Mouse (Mus musculus): ENCODE results near the gene Plekha1.
A peak's percentile ranks its signal among the peaks of the same experiment; 100 is the strongest.

Plekha1 gene

GRCm38 (mm10) chr7:130865613-130866591 is at the start of gene Plekha1:
Gene Plekha1, plus strand, starts transcription at chr7:130865756.
- peak; percentile 100 for DNase-seq (ENCODE audit: extremely low read depth, insufficient read length, low spot score)

GRCm38 (mm10) chr7:130816243-130816642 is 49.3 kb upstream of the Plekha1 start:
- DNase-seq (ENCODE audit: extremely low read depth, insufficient read length, low spot score) = no peak

DNA sequence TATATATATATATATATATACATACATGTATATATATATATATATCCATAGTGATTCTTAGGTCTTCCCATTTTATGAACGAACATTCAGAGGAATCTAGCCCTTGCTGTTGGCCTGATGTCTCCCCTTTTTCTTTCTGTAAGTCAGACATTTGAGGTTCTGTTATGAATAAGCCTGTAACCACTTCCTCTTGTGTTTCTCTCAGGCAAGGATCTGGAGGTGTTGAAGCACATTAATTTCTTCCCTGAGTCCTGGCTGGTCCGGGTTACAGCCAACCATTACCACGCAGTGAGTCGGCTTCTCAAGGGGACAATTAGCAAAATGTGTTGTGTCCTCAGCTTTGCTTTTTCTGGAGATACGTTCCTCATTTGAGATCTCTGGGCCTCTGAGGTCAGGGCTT is 46.7 kb upstream of the Plekha1 start:
- DNase-seq (ENCODE audit: extremely low read depth, insufficient read length, low spot score) = no peak

GRCm38 (mm10) chr7:130819624-130820023 is 45.9 kb upstream of the Plekha1 start:
- DNase-seq (ENCODE audit: extremely low read depth, insufficient read length, low spot score) = no peak

DNA sequence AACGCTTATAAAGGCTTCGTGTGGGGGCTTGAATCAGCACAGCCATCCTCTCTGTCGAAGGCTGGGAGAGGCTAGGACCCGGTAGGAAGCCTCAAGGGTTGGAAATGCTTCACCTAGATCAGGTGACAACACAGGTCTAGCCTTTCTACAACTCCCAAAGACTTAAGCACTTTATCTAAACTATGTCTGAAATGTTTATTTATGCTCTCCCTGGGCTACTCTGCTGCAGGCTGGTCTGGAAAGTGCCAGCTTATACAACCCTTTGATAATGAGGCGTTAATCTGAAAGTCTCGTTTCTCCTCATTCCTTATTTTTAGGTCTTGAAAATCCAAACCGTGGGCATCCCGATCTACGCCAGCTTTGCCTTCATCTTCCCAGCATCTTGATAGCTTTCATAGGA is 41.6 kb upstream of the Plekha1 start:
- DNase-seq (ENCODE audit: extremely low read depth, insufficient read length, low spot score) = no peak

GRCm38 (mm10) chr7:130826343-130826742 is 39.2 kb upstream of the Plekha1 start:
- no peak for DNase-seq (ENCODE audit: extremely low read depth, insufficient read length, low spot score)

- no peak for DNase-seq (ENCODE audit: extremely low read depth, insufficient read length, low spot score)
Measured at GRCm38 (mm10) chr7:130827431-130827830, 38.1 kb upstream of the Plekha1 start.

DNA sequence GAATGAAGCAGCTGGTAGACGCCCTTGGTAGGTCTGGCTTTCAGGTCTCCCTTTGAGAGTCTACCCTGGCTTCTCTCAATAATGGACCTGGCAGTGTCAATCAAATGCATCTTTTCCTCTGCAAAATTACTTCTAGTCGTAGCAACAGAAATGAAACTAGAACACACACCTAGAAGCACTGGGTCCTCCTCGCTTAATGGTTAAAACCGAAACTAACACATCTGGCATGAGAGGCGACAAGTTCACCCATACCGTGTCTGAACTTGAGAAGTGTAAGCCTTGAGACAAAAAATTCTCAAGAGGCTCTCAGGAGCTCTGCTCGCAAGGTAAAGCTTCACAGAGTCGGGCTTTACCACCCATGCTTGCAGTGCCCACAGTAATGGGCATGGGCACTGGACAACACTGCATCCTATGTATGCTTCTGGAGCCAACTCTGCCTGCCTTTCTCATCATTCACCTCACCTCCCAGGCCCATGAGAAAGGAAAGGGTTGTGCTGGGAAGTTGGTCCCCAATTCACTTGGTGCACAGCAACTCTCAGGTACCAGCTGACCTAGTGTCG is 37.6 kb upstream of the Plekha1 start:
- no peak for DNase-seq (ENCODE audit: extremely low read depth, insufficient read length, low spot score)

GRCm38 (mm10) chr7:130828475-130828874 is 37.1 kb upstream of the Plekha1 start:
- DNase-seq (ENCODE audit: extremely low read depth, insufficient read length, low spot score) = no peak

- DNase-seq (ENCODE audit: extremely low read depth, insufficient read length, low spot score) = no peak
Measured at GRCm38 (mm10) chr7:130831586-130831985, 34.0 kb upstream of the Plekha1 start.

DNA sequence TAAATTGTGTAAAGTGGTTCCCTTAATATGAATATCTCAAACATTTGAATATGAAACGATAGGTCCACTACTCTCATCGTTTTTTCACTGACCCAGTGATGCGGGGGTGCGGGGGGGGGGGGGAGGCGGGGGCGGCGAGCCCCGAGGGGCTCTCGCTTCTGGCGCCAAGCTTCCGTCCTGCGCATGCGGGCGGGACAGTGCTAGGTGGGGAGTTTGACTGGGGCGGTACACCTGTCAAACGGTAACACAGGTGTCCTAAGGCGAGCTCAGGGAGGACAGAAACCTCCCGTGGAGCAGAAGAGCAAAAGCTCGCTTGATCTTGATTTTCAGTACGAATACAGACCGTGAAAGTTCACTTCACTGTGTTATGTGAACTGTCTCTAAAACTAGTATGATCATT is 31.3 kb upstream of the Plekha1 start:
- DNase-seq (ENCODE audit: extremely low read depth, insufficient read length, low spot score) = peak; percentile 92

DNA sequence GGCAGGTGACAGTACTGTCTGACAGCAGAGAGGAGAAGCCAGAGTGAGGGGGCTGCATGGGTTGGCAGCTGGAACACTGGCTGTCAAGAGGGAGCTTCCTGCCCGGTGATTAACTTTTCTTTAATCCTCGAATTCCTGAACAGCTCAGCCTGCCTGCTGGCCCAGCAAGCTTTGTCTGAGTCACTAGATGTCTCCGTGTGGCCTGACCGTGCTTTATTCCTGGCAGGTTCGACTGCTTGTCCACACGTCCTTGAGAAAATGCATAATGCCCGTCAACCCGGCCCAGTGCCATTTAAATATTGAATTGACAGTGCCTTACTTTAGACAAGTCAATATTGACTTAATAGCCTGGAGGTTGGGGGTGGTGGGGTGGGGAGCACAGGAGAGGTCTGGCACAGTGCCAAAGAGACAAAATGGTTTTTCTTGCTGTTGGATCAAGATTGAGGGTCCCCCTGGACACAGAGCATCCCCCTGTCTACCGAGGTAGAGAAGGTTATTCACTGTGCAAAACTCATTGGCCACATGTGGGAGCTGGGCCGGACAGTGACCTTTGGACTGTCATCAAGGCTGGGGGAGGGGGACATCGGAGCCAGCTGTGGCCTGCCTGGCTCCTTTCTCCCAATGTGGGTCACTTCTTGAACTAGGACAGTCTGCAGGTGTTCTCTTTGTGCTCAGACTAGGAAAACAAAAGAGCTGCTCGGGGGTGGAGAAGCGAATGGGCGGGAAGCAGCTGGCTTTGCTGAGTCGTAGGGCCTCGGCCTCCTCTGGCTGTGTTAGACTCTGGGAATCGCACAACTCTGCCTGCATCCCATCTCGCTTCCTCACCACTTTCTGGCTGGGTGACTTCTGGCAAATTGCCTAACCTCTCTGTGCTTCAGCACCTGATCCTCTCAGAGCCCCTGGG is 30.3 kb upstream of the Plekha1 start:
- peak; percentile 63 for DNase-seq (ENCODE audit: extremely low read depth, insufficient read length, low spot score)

- DNase-seq (ENCODE audit: extremely low read depth, insufficient read length, low spot score) = no peak
Measured at GRCm38 (mm10) chr7:130836066-130836465, 29.5 kb upstream of the Plekha1 start.

GRCm38 (mm10) chr7:130837941-130838657 is 27.5 kb upstream of the Plekha1 start:
- no peak for DNase-seq (ENCODE audit: extremely low read depth, insufficient read length, low spot score)

- no peak for DNase-seq (ENCODE audit: extremely low read depth, insufficient read length, low spot score)
Measured at GRCm38 (mm10) chr7:130838658-130839025, 26.9 kb upstream of the Plekha1 start.

DNA sequence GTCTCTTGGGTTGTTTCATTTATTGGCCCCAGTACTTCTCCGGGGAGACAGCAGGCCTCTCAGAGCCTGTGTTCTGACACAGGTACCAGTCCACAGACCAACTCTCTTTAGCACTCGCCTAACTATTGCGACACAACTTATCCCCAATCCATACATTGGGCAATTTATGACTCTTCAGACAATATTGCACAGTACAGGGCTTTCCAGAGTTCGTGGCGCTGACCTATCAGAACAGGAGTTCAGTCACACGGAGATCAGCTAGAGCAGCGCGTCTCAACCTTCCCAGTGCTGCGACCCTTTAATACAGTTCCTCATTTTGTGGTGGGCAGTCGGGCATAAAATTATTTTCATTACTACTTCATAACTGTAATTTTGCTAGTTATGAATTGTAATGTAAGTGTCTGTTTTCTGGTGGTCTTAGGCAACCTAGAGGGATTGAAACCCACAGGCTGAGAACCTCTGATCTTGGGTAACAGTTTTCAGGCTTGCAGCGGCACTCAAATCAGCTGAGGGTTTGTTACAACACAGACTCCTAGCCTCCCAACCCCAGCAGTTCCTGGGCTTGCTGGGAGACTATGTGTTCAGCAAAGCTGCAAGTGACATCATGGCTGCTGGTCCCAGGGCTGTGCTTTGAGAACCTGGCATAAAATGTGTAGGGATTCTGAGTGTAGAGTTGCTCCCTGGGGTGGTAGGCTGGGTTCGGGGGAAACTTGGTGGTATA is 26.0 kb upstream of the Plekha1 start:
- DNase-seq (ENCODE audit: extremely low read depth, insufficient read length, low spot score) = no peak

DNA sequence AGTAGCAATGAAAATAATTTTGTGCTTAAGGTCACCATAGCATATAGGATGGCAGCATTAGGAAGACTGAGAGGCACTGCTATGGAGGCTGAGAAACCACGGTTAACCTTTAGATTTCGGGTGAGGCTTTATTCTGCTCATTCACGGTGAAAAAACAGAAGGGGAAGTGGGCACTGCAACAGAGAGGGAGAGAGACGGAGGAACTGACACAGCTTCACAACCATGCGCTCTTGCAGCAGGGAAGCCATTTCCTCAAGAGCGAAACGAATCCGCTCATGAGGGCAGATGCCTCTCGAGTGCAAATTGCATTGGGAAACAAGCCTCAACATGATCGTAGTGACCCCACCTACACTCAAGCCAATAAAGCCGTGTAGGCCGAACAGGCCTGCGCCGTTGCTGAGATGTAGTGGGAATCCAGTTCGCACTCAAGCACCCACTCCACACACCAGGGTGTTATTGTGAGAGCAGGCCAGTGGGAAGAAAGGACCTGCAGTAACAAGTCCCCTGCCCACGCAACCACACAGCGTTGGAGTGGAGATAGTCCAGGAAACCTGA is 18.3 kb upstream of the Plekha1 start:
- DNase-seq (ENCODE audit: extremely low read depth, insufficient read length, low spot score) = no peak

GRCm38 (mm10) chr7:130854684-130855292 is 10.8 kb upstream of the Plekha1 start:
- no peak for DNase-seq (ENCODE audit: extremely low read depth, insufficient read length, low spot score)

GRCm38 (mm10) chr7:130855681-130856080 is 9.9 kb upstream of the Plekha1 start:
- DNase-seq (ENCODE audit: extremely low read depth, insufficient read length, low spot score) = peak; percentile 59

Data from 3134 (cell line).